Mouse (Mus musculus) gastrocnemius, adult 8-10 months (tissue): ENCODE measurements around the gene Vmn1r172. TPM values are rescaled to one million over a fixed set of nuclear protein-coding genes. Genes with fewer than 3 reads are reported as not detected.
"Not testable (repeated sequence)": the region's sequence is repeated elsewhere in the genome, so short reads cannot be mapped to it uniquely, and the experiment has no call there.

Experiments
- DNase-seq, 2 experiments: peaks; one replicate each; pipeline ENCODE4 v3.0.0; 2022; ENCODE audit warnings: low spot score in 2 of 2
- total RNA-seq, 4 experiments: library from RNA; stranded (reverse); gene quantifications; 2 replicates each; pipeline ENCODE4 v1.2.4; 2022

Gene Vmn1r172
- total RNA-seq = not detected

DNA sequence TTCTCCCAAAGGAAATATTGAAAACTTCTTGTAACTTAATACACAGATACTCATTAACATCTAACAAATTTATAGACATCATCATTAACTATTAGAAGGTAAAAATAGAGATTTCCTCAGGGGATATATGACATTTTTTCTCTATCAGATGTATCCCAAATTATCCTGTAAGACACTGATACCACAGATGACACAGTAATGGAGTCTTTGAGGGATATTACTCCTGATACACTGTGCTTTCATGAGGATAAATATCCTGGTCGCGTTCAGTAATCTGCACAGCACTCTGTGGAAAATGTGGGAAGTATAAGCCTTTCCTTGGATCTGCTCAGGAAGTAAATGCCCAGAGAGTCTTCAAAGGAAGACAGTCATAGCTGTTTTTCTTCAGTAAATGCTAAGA lies at the start of gene Vmn1r172:
TSS of gene Vmn1r172 (plus strand) at position 301 of the 400 bp plus-strand sequence.
- DNase-seq = no peak

DNA sequence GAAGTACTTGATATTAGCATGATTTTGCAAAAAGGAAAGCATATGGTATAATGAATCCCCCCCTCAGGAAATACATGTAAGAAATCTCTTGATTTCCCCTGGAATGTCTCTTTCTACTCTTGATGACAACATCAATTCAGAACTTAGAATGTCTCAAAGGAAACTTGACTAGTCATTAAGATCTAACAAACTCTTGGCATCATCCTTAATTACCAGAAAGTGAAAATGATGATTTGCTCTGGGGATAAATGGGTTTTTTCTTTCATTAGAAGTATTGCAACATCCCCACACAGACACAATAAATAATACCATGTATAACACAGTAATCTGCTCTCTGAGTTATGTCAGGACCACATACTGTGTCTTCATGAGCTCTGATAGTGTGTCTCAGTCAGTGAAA lies 27.7 kb upstream of the Vmn1r172 start, which contains the start of gene Vmn1r171:
TSS of gene Vmn1r171 (plus strand) at position 301 of the 400 bp plus-strand sequence.
- DNase-seq = no peak

DNA sequence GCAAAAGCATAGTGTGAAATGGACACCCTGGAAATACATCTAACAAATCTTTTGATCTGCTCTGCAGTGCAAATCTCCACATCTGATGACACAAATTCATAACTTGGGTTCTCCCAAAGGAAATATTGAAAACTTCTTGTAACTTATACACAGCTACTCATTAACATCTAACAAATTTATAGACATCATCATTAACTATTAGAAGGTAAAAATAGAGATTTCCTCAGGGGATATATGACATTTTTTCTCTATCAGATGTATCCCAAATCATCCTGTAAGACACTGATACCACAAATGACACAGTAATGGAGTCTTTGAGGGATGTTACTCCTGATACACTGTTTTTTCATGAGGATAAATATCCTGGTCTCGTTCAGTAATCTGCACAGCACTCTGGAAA lies 42.3 kb downstream of the Vmn1r172 start, which contains the start of gene Vmn1r173:
TSS of gene Vmn1r173 (plus strand) at position 301 of the 400 bp plus-strand sequence.
- not testable (repeated sequence) for DNase-seq

Other genes with a start within 250 kb of the Vmn1r172 start
- gene Vmn1r167, start 151.1 kb upstream of the Vmn1r172 start, total RNA-seq = not detected
- gene Vmn1r168, start 118.6 kb upstream of the Vmn1r172 start, total RNA-seq = not detected
- gene Vmn1r169, start 82.8 kb upstream of the Vmn1r172 start, total RNA-seq = not detected
- not detected for gene Vmn1r170, start 52.1 kb upstream of the Vmn1r172 start, total RNA-seq
- not detected for gene Vmn1r171, start 27.6 kb upstream of the Vmn1r172 start, total RNA-seq
- gene Vmn1r173, start 42.4 kb downstream of the Vmn1r172 start, total RNA-seq = not detected
- gene Vmn1r174, start 94.0 kb downstream of the Vmn1r172 start, total RNA-seq = not detected
- gene Vmn1r175, start 152.3 kb downstream of the Vmn1r172 start, total RNA-seq = not detected
- not detected for gene Vmn1r176, start 179.1 kb downstream of the Vmn1r172 start, total RNA-seq
- not detected for gene Vmn1r177, start 208.1 kb downstream of the Vmn1r172 start, total RNA-seq
- gene Vmn1r178, start 233.7 kb downstream of the Vmn1r172 start, total RNA-seq = not detected